Mouse (Mus musculus): ENCODE measurements around the gene Wdr93. TPM values are rescaled to one million over a fixed set of nuclear protein-coding genes. Genes with fewer than 3 reads are reported as not detected.

The Wdr93 gene
- polyA plus RNA-seq, 1 experiment from 2014 or later: 0.33 TPM

DNA sequence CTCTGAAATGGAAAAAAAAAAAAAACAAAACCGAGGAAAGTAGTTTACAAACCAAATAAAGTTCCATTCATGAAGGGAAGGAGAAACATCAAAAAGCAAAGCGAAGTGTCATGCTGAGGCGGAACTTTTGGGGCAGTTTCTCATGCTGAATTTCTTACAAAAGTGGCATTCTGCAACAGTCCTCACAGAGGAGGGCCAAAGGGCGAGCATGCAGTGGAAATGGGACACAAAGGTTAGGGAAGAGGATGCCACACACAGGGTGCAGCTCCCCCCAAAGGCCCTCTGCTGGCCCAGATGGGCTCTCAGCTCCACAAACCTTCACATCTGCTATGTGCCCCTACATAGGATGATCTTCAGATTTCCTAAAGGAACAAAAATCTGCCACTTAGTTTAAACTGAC, 2.7 kb upstream of the Wdr93 start:
- no peak for ATAC-seq (ENCODE audit: low FRiP score)
- Histone ChIP-seq H3K27me3 (ENCODE audit: control insufficient read depth, insufficient read depth, low read length) (no peaks in the 10 kb centered on the region), H3K27ac (ENCODE audit: low read depth, low read length) (no peak overlapping the region), H3K4me1 (ENCODE audit: control insufficient read depth, insufficient read depth, low read length) (no peaks in the 10 kb centered on the region; the same call in 1 of the 2 replicates), H3K4me2 (no peak overlapping the region), H3K9ac (ENCODE audit: low read length) (no peak overlapping the region), H3K9me3 (ENCODE audit: control insufficient read depth, low read length) (no peaks in the 10 kb centered on the region), H3K36me3 (ENCODE audit: control insufficient read depth, insufficient read depth, low read length) (no peaks in the 10 kb centered on the region), H3K4me3 (ENCODE audit: low read depth, low read length) (no peak overlapping the region)
- 80% methylated on average over 4 of the region's 4 CpGs for WGBS
- DNase-seq (ENCODE audit: low spot score, missing footprints): no peak

DNA sequence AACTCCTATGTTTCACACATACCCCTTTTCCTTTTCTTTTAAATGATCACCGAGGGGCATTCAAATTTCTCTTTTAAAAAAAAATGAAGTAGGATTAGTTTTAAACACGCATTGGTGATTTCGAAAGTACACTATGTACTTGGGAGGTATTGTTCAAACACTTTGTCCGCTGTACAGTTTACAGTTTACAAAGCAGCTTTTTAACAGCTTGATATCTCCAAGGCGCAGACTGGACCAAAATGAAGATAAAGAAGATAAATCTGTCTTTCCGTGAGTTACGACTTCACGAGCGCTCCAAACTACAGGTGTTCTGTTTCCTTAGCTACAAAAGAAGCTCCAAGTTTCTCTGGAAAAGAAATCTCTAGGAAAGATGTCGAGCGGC, 695 bp upstream of the Wdr93 start:
- ATAC-seq (ENCODE audit: low FRiP score) (no peak), DNase-seq (ENCODE audit: low spot score, missing footprints) (no peak)
- Histone ChIP-seq H3K27me3 (ENCODE audit: control insufficient read depth, insufficient read depth, low read length) (no peaks in the 10 kb centered on the region), H3K4me1 (ENCODE audit: control insufficient read depth, insufficient read depth, low read length) (no peaks in the 10 kb centered on the region; the same call in 1 of the 2 replicates), H3K9me3 (ENCODE audit: control insufficient read depth, low read length) (no peaks in the 10 kb centered on the region), H3K4me3 (ENCODE audit: low read depth, low read length) (peak overlapping the region; percentile 69), H3K9ac (ENCODE audit: low read length) (peak overlapping the region; percentile 71), H3K36me3 (ENCODE audit: control insufficient read depth, insufficient read depth, low read length) (no peaks in the 10 kb centered on the region), H3K27ac (ENCODE audit: low read depth, low read length) (no peak overlapping the region), H3K4me2 (peak overlapping the region; percentile 100)
- WGBS: 27% methylated on average over 11 of the region's 11 CpGs

DNA sequence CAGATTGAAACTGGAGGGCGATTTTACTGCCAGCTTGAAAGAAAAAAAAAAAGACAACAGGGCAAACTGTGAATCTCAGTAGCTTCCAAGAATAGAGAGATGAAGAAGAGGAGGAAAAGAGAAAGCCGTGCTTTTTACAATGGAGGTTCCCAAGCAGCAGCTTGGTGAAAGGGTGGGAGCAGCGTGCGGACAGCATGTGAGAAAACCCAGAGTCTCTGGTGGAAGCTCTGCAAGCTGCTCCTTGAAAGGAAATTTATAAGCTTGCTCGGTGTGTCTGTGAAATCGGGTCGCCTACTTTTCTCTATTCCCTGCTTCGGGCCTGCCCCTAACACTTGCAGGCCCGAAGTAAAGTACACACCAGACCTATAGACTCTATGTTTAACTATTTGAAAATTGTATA, 1.1 kb downstream of the Wdr93 start:
- Histone ChIP-seq H3K4me2 (no peak overlapping the region), H3K9ac (ENCODE audit: low read length) (no peak overlapping the region), H3K4me3 (ENCODE audit: low read depth, low read length) (no peak overlapping the region), H3K27ac (ENCODE audit: low read depth, low read length) (no peak overlapping the region), H3K4me1 (ENCODE audit: control insufficient read depth, insufficient read depth, low read length) (no peaks in the 10 kb centered on the region; the same call in 1 of the 2 replicates), H3K27me3 (ENCODE audit: control insufficient read depth, insufficient read depth, low read length) (no peaks in the 10 kb centered on the region), H3K36me3 (ENCODE audit: control insufficient read depth, insufficient read depth, low read length) (no peaks in the 10 kb centered on the region), H3K9me3 (ENCODE audit: control insufficient read depth, low read length) (no peaks in the 10 kb centered on the region)
- no peak for DNase-seq (ENCODE audit: low spot score, missing footprints)
- ATAC-seq (ENCODE audit: low FRiP score): no peak
- 94% methylated on average over 9 of the region's 9 CpGs for WGBS

GRCm38 (mm10) chr7:79744585-79744984, 1.6 kb downstream of the Wdr93 start:
- H3K9me3 ChIP-seq (ENCODE audit: control insufficient read depth, low read length): no peaks in the 10 kb centered on the region
- WGBS: 78% methylated on average over 5 of the region's 5 CpGs

DNA sequence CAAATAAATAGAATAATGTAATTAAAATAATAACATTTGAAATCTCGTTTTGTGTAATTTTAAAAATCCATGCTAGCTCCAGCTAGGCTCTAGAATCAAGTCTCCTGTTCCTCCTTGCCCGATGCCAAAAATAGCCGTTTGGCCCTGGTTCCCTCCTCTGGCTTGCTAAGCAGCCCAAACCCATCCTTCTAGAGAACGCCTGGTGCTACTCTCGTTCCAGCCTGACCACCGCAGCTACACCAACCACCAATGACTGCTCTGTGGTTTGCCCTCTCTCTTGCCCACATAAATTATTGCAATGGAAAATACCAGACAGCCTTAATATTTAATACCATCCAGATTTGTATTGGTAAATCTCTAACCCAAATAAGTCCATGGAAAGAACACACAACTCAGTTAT, 4.7 kb downstream of the Wdr93 start:
- ATAC-seq (ENCODE audit: low FRiP score) (no peak), DNase-seq (ENCODE audit: low spot score, missing footprints) (no peak)
- Histone ChIP-seq H3K36me3 (ENCODE audit: control insufficient read depth, insufficient read depth, low read length) (no peaks in the 10 kb centered on the region), H3K4me2 (no peak overlapping the region), H3K9me3 (ENCODE audit: control insufficient read depth, low read length) (no peaks in the 10 kb centered on the region), H3K27me3 (ENCODE audit: control insufficient read depth, insufficient read depth, low read length) (no peaks in the 10 kb centered on the region), H3K9ac (ENCODE audit: low read length) (no peak overlapping the region), H3K4me3 (ENCODE audit: low read depth, low read length) (no peak overlapping the region), H3K27ac (ENCODE audit: low read depth, low read length) (no peak overlapping the region), H3K4me1 (ENCODE audit: control insufficient read depth, insufficient read depth, low read length) (no peaks in the 10 kb centered on the region; the same call in 1 of the 2 replicates)
- 77% methylated on average over 6 of the region's 6 CpGs for WGBS

More at GRCm38 (mm10) chr7:79744585-79744984, 1.6 kb downstream of the Wdr93 start:
- Histone ChIP-seq H3K27ac (ENCODE audit: low read depth, low read length) (no peak overlapping the region), H3K4me2 (no peak overlapping the region), H3K9ac (ENCODE audit: low read length) (no peak overlapping the region), H3K4me1 (ENCODE audit: control insufficient read depth, insufficient read depth, low read length) (no peaks in the 10 kb centered on the region; the same call in 1 of the 2 replicates), H3K36me3 (ENCODE audit: control insufficient read depth, insufficient read depth, low read length) (no peaks in the 10 kb centered on the region), H3K27me3 (ENCODE audit: control insufficient read depth, insufficient read depth, low read length) (no peaks in the 10 kb centered on the region), H3K4me3 (ENCODE audit: low read depth, low read length) (no peak overlapping the region)
- no peak for ATAC-seq (ENCODE audit: low FRiP score)
- no peak for DNase-seq (ENCODE audit: low spot score, missing footprints)

GRCm38 (mm10) chr7:79749511-79749910, 6.5 kb downstream of the Wdr93 start:
- Histone ChIP-seq H3K36me3 (ENCODE audit: control insufficient read depth, insufficient read depth, low read length) (no peaks in the 10 kb centered on the region), H3K9ac (ENCODE audit: low read length) (no peak overlapping the region), H3K4me2 (no peak overlapping the region), H3K27ac (ENCODE audit: low read depth, low read length) (no peak overlapping the region), H3K4me3 (ENCODE audit: low read depth, low read length) (no peak overlapping the region), H3K4me1 (ENCODE audit: control insufficient read depth, insufficient read depth, low read length) (no peaks in the 10 kb centered on the region), H3K27me3 (ENCODE audit: control insufficient read depth, insufficient read depth, low read length) (no peaks in the 10 kb centered on the region), H3K9me3 (ENCODE audit: control insufficient read depth, low read length) (no peaks in the 10 kb centered on the region)
- DNase-seq (ENCODE audit: low spot score, missing footprints): no peak
- no peak for ATAC-seq (ENCODE audit: low FRiP score)
- WGBS: 89% methylated on average over 6 of the region's 6 CpGs

DNA sequence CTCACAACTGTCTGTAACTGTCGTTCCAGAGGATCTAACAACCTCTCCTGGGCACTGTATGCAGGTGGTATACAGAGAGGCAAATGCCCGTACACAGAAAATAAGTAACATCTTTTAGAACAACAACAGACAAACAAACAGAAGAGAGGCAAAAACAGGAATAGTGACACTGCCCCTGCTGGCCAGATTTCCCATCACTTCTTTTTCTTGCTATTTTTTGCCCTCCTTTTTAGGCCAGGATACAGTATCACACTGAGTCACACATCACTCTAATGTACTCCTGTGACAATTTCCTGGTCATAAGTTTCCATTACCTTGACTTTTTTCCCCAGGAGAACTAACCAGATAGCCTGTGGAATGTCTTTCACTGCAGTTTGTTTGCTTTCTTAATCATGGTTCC, 13.4 kb downstream of the Wdr93 start:
- no peaks in the 10 kb centered on the region for H3K27me3 ChIP-seq (ENCODE audit: control insufficient read depth, insufficient read depth, low read length)
- H3K4me2 ChIP-seq: no peak overlapping the region
- ATAC-seq (ENCODE audit: low FRiP score) (no peak), DNase-seq (ENCODE audit: low spot score, missing footprints) (peak; percentile 73)
- no peak overlapping the region for H3K9ac ChIP-seq (ENCODE audit: low read length)
- no peaks in the 10 kb centered on the region for H3K36me3 ChIP-seq (ENCODE audit: control insufficient read depth, insufficient read depth, low read length)
- no peak overlapping the region for H3K27ac ChIP-seq (ENCODE audit: low read depth, low read length)
- no peak overlapping the region for H3K4me3 ChIP-seq (ENCODE audit: low read depth, low read length)
- 53% methylated on average over 2 of the region's 2 CpGs for WGBS
- no peaks in the 10 kb centered on the region for H3K4me1 ChIP-seq (ENCODE audit: control insufficient read depth, insufficient read depth, low read length)
- no peaks in the 10 kb centered on the region for H3K9me3 ChIP-seq (ENCODE audit: control insufficient read depth, low read length)

- peak; percentile 57 for DNase-seq (ENCODE audit: low spot score, missing footprints)
- no peaks in the 10 kb centered on the region for H3K36me3 ChIP-seq (ENCODE audit: control insufficient read depth, insufficient read depth, low read length)
- no peak overlapping the region for H3K4me2 ChIP-seq
- H3K9ac ChIP-seq (ENCODE audit: low read length): no peak overlapping the region
- no peak for ATAC-seq (ENCODE audit: low FRiP score)
- H3K27me3 ChIP-seq (ENCODE audit: control insufficient read depth, insufficient read depth, low read length): no peaks in the 10 kb centered on the region
- H3K4me3 ChIP-seq (ENCODE audit: low read depth, low read length): no peak overlapping the region
- H3K9me3 ChIP-seq (ENCODE audit: control insufficient read depth, low read length): no peaks in the 10 kb centered on the region
- 73% methylated on average over 6 of the region's 6 CpGs for WGBS
- no peaks in the 10 kb centered on the region for H3K4me1 ChIP-seq (ENCODE audit: control insufficient read depth, insufficient read depth, low read length)
- H3K27ac ChIP-seq (ENCODE audit: low read depth, low read length): no peak overlapping the region
Observed at GRCm38 (mm10) chr7:79758176-79758575, 15.2 kb downstream of the Wdr93 start.

GRCm38 (mm10) chr7:79759766-79760165, 16.8 kb downstream of the Wdr93 start:
- Histone ChIP-seq H3K4me3 (ENCODE audit: low read depth, low read length) (no peak overlapping the region), H3K9me3 (ENCODE audit: control insufficient read depth, low read length) (no peaks in the 10 kb centered on the region), H3K27ac (ENCODE audit: low read depth, low read length) (no peak overlapping the region), H3K4me1 (ENCODE audit: control insufficient read depth, insufficient read depth, low read length) (no peaks in the 10 kb centered on the region), H3K9ac (ENCODE audit: low read length) (no peak overlapping the region), H3K4me2 (no peak overlapping the region), H3K36me3 (ENCODE audit: control insufficient read depth, insufficient read depth, low read length) (no peaks in the 10 kb centered on the region), H3K27me3 (ENCODE audit: control insufficient read depth, insufficient read depth, low read length) (no peaks in the 10 kb centered on the region)
- ATAC-seq (ENCODE audit: low FRiP score) (no peak), DNase-seq (ENCODE audit: low spot score, missing footprints) (peak; percentile 71)
